Mouse (Mus musculus) NIH3T3 (cell line): ENCODE measurements around the gene Apln.

Experiments used
- DNase-seq: peaks from one replicate; pipeline ENCODE4 v3.0.0-alpha.2; 2012; ENCODE audit warnings: low read depth

Apln gene

GRCm38 (mm10) chrX:48034144-48035113 lies at the start of gene Apln:
Gene Apln, minus strand, starts transcription at chrX:48034853.
- peak; percentile 80 for DNase-seq

- DNase-seq: peak; percentile 52
Observed at GRCm38 (mm10) chrX:48082364-48082763, 47.7 kb upstream of the Apln start.

- peak; percentile 92 for DNase-seq
Observed at GRCm38 (mm10) chrX:48076806-48077425, 42.3 kb upstream of the Apln start.

- DNase-seq: no peak
Observed at GRCm38 (mm10) chrX:48074691-48075090, 40.0 kb upstream of the Apln start.

- DNase-seq: no peak
Observed at GRCm38 (mm10) chrX:48072401-48072800, 37.7 kb upstream of the Apln start.

- DNase-seq: no peak
Observed at GRCm38 (mm10) chrX:48071961-48072360, 37.3 kb upstream of the Apln start.

GRCm38 (mm10) chrX:48066891-48067290 lies 32.2 kb upstream of the Apln start:
- peak; percentile 30 for DNase-seq

- no peak for DNase-seq
Observed at GRCm38 (mm10) chrX:48064166-48064853, 29.7 kb upstream of the Apln start.

GRCm38 (mm10) chrX:48062481-48062880 lies 27.8 kb upstream of the Apln start:
- DNase-seq: no peak

- no peak for DNase-seq
Observed at GRCm38 (mm10) chrX:48054186-48055015, 19.7 kb upstream of the Apln start.

GRCm38 (mm10) chrX:48053743-48054142 lies 19.1 kb upstream of the Apln start:
- no peak for DNase-seq

- DNase-seq: no peak
Observed at GRCm38 (mm10) chrX:48046315-48046714, 11.7 kb upstream of the Apln start.

GRCm38 (mm10) chrX:48044261-48044660 lies 9.6 kb upstream of the Apln start:
- DNase-seq: peak; percentile 45

- DNase-seq: no peak
Observed at GRCm38 (mm10) chrX:48042748-48043147, 8.1 kb upstream of the Apln start.

GRCm38 (mm10) chrX:48040379-48040778 lies 5.7 kb upstream of the Apln start:
- DNase-seq: peak; percentile 65

- peak; percentile 38 for DNase-seq
Observed at GRCm38 (mm10) chrX:48033766-48034143, 898 bp downstream of the Apln start.

GRCm38 (mm10) chrX:48033024-48033423 lies 1.6 kb downstream of the Apln start:
- peak; percentile 64 for DNase-seq

- no peak for DNase-seq
Observed at GRCm38 (mm10) chrX:48031866-48032265, 2.8 kb downstream of the Apln start.

- no peak for DNase-seq
Observed at GRCm38 (mm10) chrX:48030593-48030992, 4.1 kb downstream of the Apln start.

- no peak for DNase-seq
Observed at GRCm38 (mm10) chrX:48022811-48023210, 11.8 kb downstream of the Apln start.

GRCm38 (mm10) chrX:48019940-48020339 lies 14.7 kb downstream of the Apln start:
- peak; percentile 78 for DNase-seq

- no peak for DNase-seq
Observed at GRCm38 (mm10) chrX:48019359-48019758, 15.3 kb downstream of the Apln start.
